Mouse (Mus musculus) CH12.LX (cell line): ENCODE data around the gene Lhfp. TPM values are rescaled to one million over a fixed set of nuclear protein-coding genes. Genes with fewer than 3 reads are reported as not detected.

ENCODE experiments used
- DNase-seq: peaks from one replicate; pipeline ENCODE4 v3.0.0-alpha.2; 2013; ENCODE audit errors: extremely low read depth
- H3K27ac ChIP-seq: 2 replicates; pipeline ENCODE4 v1.5.1; 2012; ENCODE audit warnings: low read depth, mild to moderate bottlenecking, control low read depth, moderate library complexity; ENCODE audit not compliant: insufficient read depth
- H3K27me3 ChIP-seq: replicated peaks from 2 replicates; pipeline ENCODE3; 2012; ENCODE audit warnings: inconsistent platforms
- H3K36me3 ChIP-seq, 2 experiments: replicated peaks in 1 of 2; 2 replicates each; pipeline versions ENCODE3 to v1.6.1; 2012; ENCODE audit warnings: inconsistent platforms in 1 of 2, low read length in 1 of 2, mild to moderate bottlenecking in 1 of 2, mixed read lengths in 1 of 2, moderate library complexity in 1 of 2; ENCODE audit not compliant: control insufficient read depth in 1 of 2, insufficient read depth in 1 of 2
- H3K4me1 ChIP-seq, 2 experiments: 2 replicates each; pipeline ENCODE4 v1.6.1; 2012; ENCODE audit warnings: inconsistent platforms in 1 of 2, moderate library complexity in 1 of 2; ENCODE audit not compliant: insufficient read depth in 2 of 2, control insufficient read depth in 1 of 2
- H3K4me2 ChIP-seq: 2 replicates; pipeline ENCODE4 v1.6.1; 2012; ENCODE audit warnings: low read depth, mild to moderate bottlenecking, control low read depth; ENCODE audit not compliant: poor library complexity, insufficient read depth, severe bottlenecking
- H3K4me3 ChIP-seq, 3 experiments: fragments of 150-350 bp in 1 of 3; sonication (generic) in 1 of 3; replicated peaks in 1 of 3; 2 replicates each; pipeline versions ENCODE3 to v1.5.1; 2011 to 2012; ENCODE audit warnings: low read depth in 2 of 3, low read length in 2 of 3, mild to moderate bottlenecking in 2 of 3, moderate library complexity in 2 of 3, control low read depth in 1 of 3, improper control_type of control experiment in 1 of 3, inconsistent platforms in 1 of 3, mixed read lengths in 1 of 3; ENCODE audit not compliant: poor library complexity in 1 of 3
- H3K79me2 ChIP-seq: replicated peaks from 2 replicates; pipeline ENCODE4 v1.6.1; 2012; ENCODE audit warnings: mild to moderate bottlenecking, moderate library complexity; ENCODE audit not compliant: control insufficient read depth, poor library complexity, insufficient read depth, severe bottlenecking; ENCODE audit errors: extremely low read depth
- H3K9ac ChIP-seq: 2 replicates; pipeline ENCODE4 v1.6.1; 2012; ENCODE audit warnings: low read depth, mild to moderate bottlenecking, control low read depth, moderate library complexity; ENCODE audit not compliant: insufficient read depth
- H3K9me3 ChIP-seq: replicated peaks from 2 replicates; pipeline ENCODE3; 2012; ENCODE audit warnings: low read length, inconsistent platforms, mixed read lengths
- BHLHE40 ChIP-seq: IDR thresholded peaks from 2 replicates; pipeline ENCODE4 v1.6.1; 2011; ENCODE audit warnings: mild to moderate bottlenecking, low read depth, low read length, improper control_type of control experiment
- CHD1 ChIP-seq: IDR thresholded peaks from 2 replicates; pipeline ENCODE4 v1.6.1; 2012; ENCODE audit warnings: low read depth, low read length, improper control_type of control experiment, inconsistent platforms
- CHD2 ChIP-seq: IDR thresholded peaks from 2 replicates; pipeline ENCODE4 v1.6.1; 2011; ENCODE audit warnings: low read length, improper control_type of control experiment
- CTCF ChIP-seq, 2 experiments: IDR thresholded peaks in 1 of 2; conservative IDR thresholded peaks in 1 of 2; 2 replicates each; pipeline ENCODE4 v1.5.1; 2011 to 2012; ENCODE audit warnings: low read depth in 2 of 2, low read length in 2 of 2, improper control_type of control experiment in 1 of 2, inconsistent platforms in 1 of 2, mild to moderate bottlenecking in 1 of 2, moderate library complexity in 1 of 2
- E2F4 ChIP-seq: IDR thresholded peaks from 2 replicates; pipeline ENCODE4 v1.6.1; 2011; ENCODE audit warnings: low read depth, low read length, improper control_type of control experiment; ENCODE audit not compliant: insufficient replicate concordance
- EP300 ChIP-seq: IDR thresholded peaks from 2 replicates; pipeline ENCODE4 v1.6.1; 2011; ENCODE audit warnings: low read length, improper control_type of control experiment
- GABPA ChIP-seq: IDR thresholded peaks from 2 replicates; pipeline ENCODE4 v1.6.1; 2012; ENCODE audit warnings: low read depth, low read length, improper control_type of control experiment, inconsistent platforms; ENCODE audit not compliant: insufficient replicate concordance
- HCFC1 ChIP-seq: IDR thresholded peaks from 2 replicates; pipeline ENCODE4 v1.6.1; 2012; ENCODE audit warnings: low read depth, mild to moderate bottlenecking, inconsistent platforms, low read length, improper control_type of control experiment
- IRF4 ChIP-seq: IDR thresholded peaks from 2 replicates; pipeline ENCODE4 v1.6.1; 2014; ENCODE audit warnings: low read depth, mild to moderate bottlenecking, inconsistent platforms, low read length, improper control_type of control experiment
- JUND ChIP-seq: conservative IDR thresholded peaks from 2 replicates; pipeline ENCODE4 v1.6.1; 2011; ENCODE audit warnings: low read depth, low read length, improper control_type of control experiment
- KAT2A ChIP-seq: IDR thresholded peaks from 2 replicates; pipeline ENCODE4 v1.6.1; 2012; ENCODE audit warnings: low read length, improper control_type of control experiment, inconsistent platforms; ENCODE audit not compliant: insufficient replicate concordance
- MAX ChIP-seq: IDR thresholded peaks from 2 replicates; pipeline ENCODE4 v1.6.1; 2011; ENCODE audit warnings: low read length, improper control_type of control experiment
- MAZ ChIP-seq: IDR thresholded peaks from 2 replicates; pipeline ENCODE4 v1.6.1; 2012; ENCODE audit warnings: low read depth, mild to moderate bottlenecking, inconsistent platforms, low read length, improper control_type of control experiment, moderate library complexity
- MEF2A ChIP-seq: IDR thresholded peaks from 2 replicates; pipeline ENCODE4 v1.6.1; 2014; ENCODE audit warnings: low read depth, mild to moderate bottlenecking, inconsistent platforms, low read length, improper control_type of control experiment, borderline replicate concordance
- MXI1 ChIP-seq: IDR thresholded peaks from 2 replicates; pipeline ENCODE4 v1.6.1; 2011; ENCODE audit warnings: mild to moderate bottlenecking, low read depth, low read length, improper control_type of control experiment
- NELFE ChIP-seq: IDR thresholded peaks from 2 replicates; pipeline ENCODE4 v1.6.1; 2011; ENCODE audit warnings: low read depth, low read length, improper control_type of control experiment
- NRF1 ChIP-seq: IDR thresholded peaks from 2 replicates; pipeline ENCODE4 v1.6.1; 2014; ENCODE audit warnings: low read depth, mild to moderate bottlenecking, inconsistent platforms, low read length, improper control_type of control experiment, moderate library complexity
- PAX5 ChIP-seq: IDR thresholded peaks from 2 replicates; pipeline ENCODE4 v1.6.1; 2012; ENCODE audit warnings: low read length, inconsistent platforms, mixed read lengths
- POLR2A ChIP-seq: IDR thresholded peaks from 2 replicates; pipeline ENCODE4 v1.6.1; 2011; ENCODE audit warnings: low read depth, mild to moderate bottlenecking, improper control_type of control experiment, low read length
- SIN3A ChIP-seq: IDR thresholded peaks from 2 replicates; pipeline ENCODE4 v1.6.1; 2012; ENCODE audit warnings: low read length, improper control_type of control experiment, inconsistent platforms
- SMC3 ChIP-seq: IDR thresholded peaks from 2 replicates; pipeline ENCODE4 v1.6.1; 2011; ENCODE audit warnings: low read depth, low read length, improper control_type of control experiment
- TBP ChIP-seq: conservative IDR thresholded peaks from 2 replicates; pipeline ENCODE4 v1.6.1; 2011; ENCODE audit warnings: low read depth, low read length, improper control_type of control experiment
- UBTF ChIP-seq: IDR thresholded peaks from 2 replicates; pipeline ENCODE4 v1.6.1; 2012; ENCODE audit warnings: low read depth, mild to moderate bottlenecking, inconsistent platforms, low read length, improper control_type of control experiment, moderate library complexity
- USF2 ChIP-seq: conservative IDR thresholded peaks from 2 replicates; pipeline ENCODE4 v1.6.1; 2011; ENCODE audit warnings: low read depth, low read length, improper control_type of control experiment
- ZNF384 ChIP-seq: IDR thresholded peaks from 2 replicates; pipeline ENCODE4 v1.6.1; 2012; ENCODE audit warnings: low read depth, low read length, improper control_type of control experiment, inconsistent platforms
- dilution Hi-C: fragments of 300-500 bp; cut with MboI; formaldehyde crosslinking; loops from 2 replicates; pipeline ENCODE4 v1.14.3; 2020; ENCODE audit warnings: low sequenced_read_pairs; ENCODE audit not compliant: extremely low pct_unique_long_range_greater_than_20kb, extremely low pct_ligation_motif_present
- in situ Hi-C: fragments of 300-500 bp; cut with MboI; formaldehyde crosslinking; loops from 3 replicates; pipeline ENCODE4 v1.14.3; 2019; ENCODE audit warnings: low sequenced_read_pairs, low pct_ligation_motif_present, low pct_unique_long_range_greater_than_20kb, mixed read lengths
- polyA plus RNA-seq: library from polyadenylated mRNA; unstranded; fragments of >175 nt; gene quantifications from 2 replicates; pipeline ENCODE4 v1.2.1, GENCODE M21; 2012; ENCODE audit warnings: low read depth; ENCODE audit not compliant: insufficient read length
- total RNA-seq, 2 experiments: library from RNA; depleted of rRNA; stranded (reverse); fragments of 300-350 nt in 1 of 2; fragments of >200 nt in 1 of 2; gene quantifications; 2 replicates each; pipeline ENCODE4 v1.2.3; 2012 to 2014

The Lhfp gene
- total and polyA plus RNA-seq, 3 experiments: not detected

DNA sequence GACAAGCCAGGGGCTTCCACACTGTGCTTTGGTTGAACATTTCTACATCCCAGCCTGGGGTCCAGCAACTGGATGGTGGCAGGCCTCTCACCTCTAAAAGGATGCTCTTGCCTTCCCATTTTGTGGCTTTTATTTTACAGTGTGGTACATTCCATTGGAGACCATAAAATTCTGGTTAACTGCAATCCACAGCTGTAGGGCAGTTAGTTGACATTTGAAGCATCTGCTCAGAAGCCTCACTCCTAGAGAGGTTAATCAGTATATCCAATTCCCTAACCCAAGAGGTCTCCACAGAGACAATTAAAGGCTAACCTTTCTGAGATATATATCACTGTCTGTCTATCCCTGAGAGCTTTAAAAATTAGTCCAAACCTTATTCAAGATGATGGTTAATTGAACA lies 186.5 kb downstream of the Lhfp start:
- DNase-seq: no peak
- dilution Hi-C loops: no loop called here
- H3K9ac ChIP-seq: no peak overlapping the region
- in situ Hi-C loops: no loop called here
- no peak for TF ChIP-seq MAZ
- no peak for TF ChIP-seq USF2
- TF ChIP-seq, all 38 proteins: peak for 0
- H3K4me3 ChIP-seq: no peak overlapping the region
- H3K79me2 ChIP-seq: no peaks in the 10 kb centered on the region
- H3K36me3 ChIP-seq: no peaks in the 10 kb centered on the region
- H3K27ac ChIP-seq: no peak overlapping the region
- no peaks in the 10 kb centered on the region for H3K27me3 ChIP-seq
- H3K4me1 ChIP-seq: no peaks in the 10 kb centered on the region
- H3K9me3 ChIP-seq: no peaks in the 10 kb centered on the region
- no peak overlapping the region for H3K4me2 ChIP-seq

DNA sequence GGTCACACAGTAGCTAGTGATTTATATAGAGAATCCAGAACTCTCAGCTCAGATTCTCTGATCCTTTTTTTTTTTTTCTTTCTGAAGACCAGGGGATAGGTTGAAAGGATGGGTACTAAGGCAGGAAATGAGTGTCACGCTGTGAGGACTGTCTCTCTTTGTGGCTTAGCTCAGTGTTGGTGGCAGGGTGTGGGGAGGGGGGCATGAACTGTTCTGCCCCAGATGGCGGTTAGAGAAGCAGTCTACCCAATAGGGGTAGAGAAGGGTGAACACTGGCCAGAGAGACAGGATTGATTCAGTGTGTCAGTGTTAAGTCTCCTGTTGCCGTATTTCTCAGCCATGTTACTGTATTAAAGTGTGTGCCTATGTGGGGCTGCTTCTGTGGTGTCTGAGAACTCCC lies 189.2 kb downstream of the Lhfp start:
- Histone ChIP-seq H3K27ac (no peak overlapping the region), H3K79me2 (no peaks in the 10 kb centered on the region), H3K9ac (no peak overlapping the region), H3K4me1 (no peaks in the 10 kb centered on the region), H3K4me2 (no peak overlapping the region), H3K36me3 (no peaks in the 10 kb centered on the region), H3K4me3 (no peak overlapping the region), H3K27me3 (no peaks in the 10 kb centered on the region), H3K9me3 (peaks cover 2% of the 10 kb centered on the region)
- TF ChIP-seq POLR2A: no peak
- TF ChIP-seq MEF2A: no peak
- no peak for TF ChIP-seq GABPA
- TF ChIP-seq CTCF (conservative IDR thresholded peaks at IDR 0.05 in 1 of 2, IDR thresholded peaks at IDR 0.05 in 1 of 2; ENCODE audit: low read depth in 2 of 2, low read length in 2 of 2): no peak
- TF ChIP-seq SMC3: no peak
- no peak for TF ChIP-seq NELFE
- TF ChIP-seq CHD2: no peak
- no peak for TF ChIP-seq SIN3A
- TF ChIP-seq PAX5: no peak
- no peak for TF ChIP-seq MXI1
- TF ChIP-seq EP300: no peak
- TF ChIP-seq NRF1: no peak
- TF ChIP-seq KAT2A: no peak
- TF ChIP-seq ZNF384: no peak
- TF ChIP-seq HCFC1: no peak
- in situ Hi-C loops (no loop called here), dilution Hi-C loops (no loop called here)
- DNase-seq: no peak

DNA sequence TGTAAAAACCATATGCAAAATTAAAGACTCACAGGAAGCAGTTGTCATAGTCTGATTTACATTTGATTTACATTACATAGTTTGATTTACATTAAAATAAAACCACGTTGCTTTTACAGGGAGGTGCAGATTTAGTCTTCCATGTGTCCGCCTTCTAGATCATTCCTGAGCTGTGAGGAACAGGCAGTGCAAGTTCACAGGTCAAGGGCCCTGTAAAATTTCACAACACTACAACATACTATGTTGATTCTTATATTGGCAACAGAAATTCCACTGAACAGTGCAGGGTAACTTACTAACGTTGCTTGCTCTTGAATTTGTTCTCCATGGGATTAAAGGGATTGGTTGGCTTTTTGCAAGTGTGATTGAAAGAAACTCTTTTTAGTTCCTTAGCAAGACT lies 189.8 kb downstream of the Lhfp start:
- H3K9me3 ChIP-seq: peaks cover 2% of the 10 kb centered on the region
- H3K4me1 ChIP-seq: peaks cover 0 to 5% of the 10 kb centered on the region in 2 experiments; a peak in 2 of 4 replicates
- H3K27ac ChIP-seq: no peak overlapping the region
- H3K79me2 ChIP-seq: no peaks in the 10 kb centered on the region
- H3K4me2 ChIP-seq: no peak overlapping the region
- dilution Hi-C loops: no loop called here
- TF ChIP-seq TBP (no peak), EP300 (no peak), NRF1 (no peak), MXI1 (no peak), IRF4 (no peak), JUND (no peak), GABPA (no peak), CHD1 (no peak), E2F4 (no peak), ZNF384 (no peak), BHLHE40 (no peak), MAX (no peak), NELFE (no peak), UBTF (no peak), KAT2A (no peak), POLR2A (no peak)
- H3K27me3 ChIP-seq: no peaks in the 10 kb centered on the region
- in situ Hi-C loops: no loop called here
- H3K36me3 ChIP-seq: no peaks in the 10 kb centered on the region
- DNase-seq: no peak
- no peak overlapping the region for H3K9ac ChIP-seq
- H3K4me3 ChIP-seq: no peak overlapping the region
